Mouse (Mus musculus) bone marrow macrophage, adult 2 months (primary cell): Measurements from ENCODE around the gene Cramp1l.

Experiments used
- CTCF ChIP-seq: IDR thresholded peaks from 2 replicates; pipeline ENCODE4 v1.5.1; 2012; ENCODE audit warnings: low read depth, mild to moderate bottlenecking, low read length, moderate library complexity
- POLR2A ChIP-seq: IDR thresholded peaks from 2 replicates; pipeline ENCODE4 v1.6.1; 2012; ENCODE audit warnings: mild to moderate bottlenecking, low read depth, low read length, borderline replicate concordance

- TF ChIP-seq CTCF (no peak), POLR2A (no peak)
Observed at GRCm38 (mm10) chr17:25045281-25045680, 29.7 kb upstream of the Cramp1l start.
